In the genomic region with DNA sequence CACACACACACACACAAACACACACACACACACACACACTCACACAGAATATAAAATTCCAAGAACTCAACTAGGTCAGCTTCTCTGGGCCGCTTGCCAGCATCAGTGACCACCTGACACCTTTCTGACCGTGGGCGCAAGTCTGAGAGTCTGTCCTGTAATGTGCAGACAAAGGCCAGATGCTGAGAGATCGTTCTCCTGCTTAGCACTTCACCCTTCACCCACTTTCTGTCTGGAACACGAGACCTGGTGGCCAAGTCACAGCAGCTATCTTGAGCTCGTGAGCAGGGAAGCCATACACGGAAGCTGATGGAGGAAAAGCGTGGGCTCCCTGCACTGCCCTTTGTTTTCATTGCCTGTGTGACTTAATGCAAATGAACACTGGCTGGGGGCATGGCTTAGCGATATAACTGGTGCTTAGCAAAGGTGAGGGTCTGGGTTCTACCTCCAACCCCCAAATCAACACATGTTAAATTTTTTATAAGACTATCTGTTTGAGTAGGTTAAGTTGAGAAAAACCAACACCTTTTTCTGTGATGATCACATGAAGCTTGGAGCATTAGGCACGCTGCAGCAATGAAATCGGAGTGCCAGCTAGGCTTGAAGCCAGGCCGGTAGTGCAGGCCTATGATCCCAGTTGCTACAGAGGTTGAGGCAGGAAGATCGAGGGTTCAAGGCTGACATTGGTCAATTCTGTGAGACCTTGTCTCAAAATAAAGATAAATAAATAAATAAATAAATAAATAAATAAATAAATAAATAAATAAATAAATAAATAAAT, we compare ENCODE assay signal across 13 mouse cellular contexts. TPM values are rescaled to one million over a fixed set of nuclear protein-coding genes. Genes with fewer than 3 reads are reported as not detected.
DNase-seq lines count a peak whose midpoint lies in the region; ATAC-seq and TF ChIP-seq lines count a peak whose summit lies in the region.
"Had no signal": no experiment of that assay in that cellular context is flagged by ENCODE, and none has a peak within 500 bp of the region (broad histone marks: within the 10 kb centered on the region; RNA-seq: fewer than 3 reads in every experiment).

No protein-coding gene starts in this region.

- H3K27me3 ChIP-seq in kidney, adult 2 months (replicated peaks; ENCODE audit: control insufficient read depth, insufficient read depth, low read length) = no peaks in the 10 kb centered on the region
- no peaks in the 10 kb centered on the region for H3K27me3 ChIP-seq in kidney, embryonic 16.5 days (ENCODE audit: insufficient read depth, low read length)
- H3K27me3 ChIP-seq in heart, embryonic 16.5 days (ENCODE audit: control insufficient read depth, insufficient read depth, low read length) = no peaks in the 10 kb centered on the region
- no peaks in the 10 kb centered on the region for H3K27me3 ChIP-seq in stomach, postnatal 0 days (ENCODE audit: control insufficient read depth, insufficient read depth, low read length)
- no peaks in the 10 kb centered on the region for H3K27me3 ChIP-seq in intestine, embryonic 16.5 days (replicated peaks; ENCODE audit: control insufficient read depth, insufficient read depth, low read length)

- TF ChIP-seq CTCF in kidney, adult 2 months (conservative IDR thresholded peaks at IDR 0.05; ENCODE audit: insufficient read depth, insufficient read length, low read depth, low read length) = no peak
- no peak for TF ChIP-seq CTCF in stomach, postnatal 0 days (IDR thresholded peaks at IDR 0.05; ENCODE audit: low read depth)

- no peak overlapping the region for H3K4me3 ChIP-seq in kidney, adult 2 months (ENCODE audit: insufficient read depth, low read depth, low read length)
- H3K4me3 ChIP-seq in kidney, embryonic 16.5 days (ENCODE audit: low read length) = no peak overlapping the region
- H3K4me3 ChIP-seq in heart, embryonic 16.5 days (ENCODE audit: low read length) = no peak overlapping the region
- no peak overlapping the region for H3K4me3 ChIP-seq in stomach, postnatal 0 days (ENCODE audit: low read depth, low read length)
- H3K4me3 ChIP-seq in intestine, embryonic 16.5 days (ENCODE audit: low read length) = no peak overlapping the region

- H3K4me2 ChIP-seq in kidney, embryonic 16.5 days (replicated peaks; ENCODE audit: low read depth, low read length) = no peak overlapping the region
- no peak overlapping the region; the same call in 1 of the 2 replicates for H3K4me2 ChIP-seq in heart, embryonic 16.5 days (ENCODE audit: low read depth, low read length)
- no peak overlapping the region for H3K4me2 ChIP-seq in stomach, postnatal 0 days (replicated peaks; ENCODE audit: low read depth)
- H3K4me2 ChIP-seq in intestine, embryonic 16.5 days (ENCODE audit: low read depth, low read length) = no peak overlapping the region
- H3K4me2 ChIP-seq: liver, embryonic 11.5 days had no signal

- H3K9me3 ChIP-seq in kidney, embryonic 16.5 days (ENCODE audit: low read length) = no peaks in the 10 kb centered on the region
- no peaks in the 10 kb centered on the region for H3K9me3 ChIP-seq in heart, embryonic 16.5 days (replicated peaks; ENCODE audit: control insufficient read depth, low read length)
- H3K9me3 ChIP-seq in stomach, postnatal 0 days (ENCODE audit: control insufficient read depth, low read length) = no peaks in the 10 kb centered on the region
- H3K9me3 ChIP-seq in intestine, embryonic 16.5 days (ENCODE audit: control insufficient read depth, low read length) = no peaks in the 10 kb centered on the region
- H3K9me3 ChIP-seq: G1E had no signal

- WGBS in kidney, adult 2 months = 44% methylated on average over 13 of the region's 13 CpGs
- 51% methylated on average over 13 of the region's 13 CpGs for WGBS in kidney, embryonic 16.5 days
- 42% methylated on average over 13 of the region's 13 CpGs for WGBS in heart, embryonic 16.5 days
- 55% methylated on average over 13 of the region's 13 CpGs for WGBS in stomach, postnatal 0 days
- 71% methylated on average over 13 of the region's 13 CpGs for WGBS in intestine, embryonic 16.5 days

- ATAC-seq in kidney, embryonic 16.5 days (ENCODE audit: low FRiP score, low TSS enrichment) = no peak; the same call in 1 of the 2 replicates
- ATAC-seq in heart, embryonic 16.5 days (replicated peaks; ENCODE audit: extremely low read depth, insufficient read depth, low FRiP score) = peak; percentile 83
- peak; percentile 66 for ATAC-seq in stomach, postnatal 0 days (ENCODE audit: low FRiP score, low TSS enrichment)
- ATAC-seq in intestine, embryonic 16.5 days = no peak
- ATAC-seq: midbrain, embryonic 16.5 days had no signal

- no peak overlapping the region for H3K9ac ChIP-seq in kidney, embryonic 16.5 days (replicated peaks; ENCODE audit: low read length)
- H3K9ac ChIP-seq in heart, embryonic 16.5 days (ENCODE audit: low read length) = peak overlapping the region; percentile 22; the same call in 1 of the 2 replicates
- no peak overlapping the region for H3K9ac ChIP-seq in stomach, postnatal 0 days (ENCODE audit: low read length)
- H3K9ac ChIP-seq in intestine, embryonic 16.5 days (ENCODE audit: low read depth, low read length) = no peak overlapping the region

- no peak overlapping the region for H3K27ac ChIP-seq in kidney, adult 2 months (ENCODE audit: insufficient read depth, low read depth, low read length)
- no peak overlapping the region for H3K27ac ChIP-seq in kidney, embryonic 16.5 days (ENCODE audit: low read length)
- H3K27ac ChIP-seq in heart, embryonic 16.5 days (ENCODE audit: low read length) = peak overlapping the region; percentile 79
- H3K27ac ChIP-seq in stomach, postnatal 0 days (replicated peaks) = 0 out of 2 replicates have a peak overlapping the region, but pooled peaks have one; percentile 24
- H3K27ac ChIP-seq in intestine, embryonic 16.5 days (ENCODE audit: low read length) = no peak overlapping the region

- DNase-seq in kidney, adult 2 months = peak; percentile 39
- peak; percentile 67 for DNase-seq in testis, postnatal 10 days (ENCODE audit: low spot score)
- no peak for DNase-seq in testis, postnatal 14 days (ENCODE audit: low spot score)
- DNase-seq in stomach, postnatal 0 days (ENCODE audit: low spot score) = peak; percentile 51
- no peak for DNase-seq in B cell, adult 2 months
- DNase-seq: adrenal gland, postnatal 36 days had no signal

- TF ChIP-seq EP300 in stomach, postnatal 0 days (optimal IDR thresholded peaks at IDR 0.05) = no peak

- no peak for TF ChIP-seq POLR2A in kidney, adult 2 months (IDR thresholded peaks at IDR 0.05; ENCODE audit: low read depth, low read length)

- no peaks in the 10 kb centered on the region for H3K36me3 ChIP-seq in kidney, adult 2 months (ENCODE audit: control insufficient read depth, insufficient read depth, low read length)
- H3K36me3 ChIP-seq in kidney, embryonic 16.5 days (ENCODE audit: insufficient read depth, low read length) = no peaks in the 10 kb centered on the region
- no peaks in the 10 kb centered on the region for H3K36me3 ChIP-seq in heart, embryonic 16.5 days (ENCODE audit: control insufficient read depth, insufficient read depth)
- H3K36me3 ChIP-seq in stomach, postnatal 0 days (ENCODE audit: control insufficient read depth, insufficient read depth, low read length) = no peaks in the 10 kb centered on the region
- H3K36me3 ChIP-seq in intestine, embryonic 16.5 days (ENCODE audit: control insufficient read depth, insufficient read depth, low read length) = no peaks in the 10 kb centered on the region
- H3K36me3 ChIP-seq: G1E had no signal

- 0 out of 2 replicates have a peak, but pooled peaks cover 6% of the 10 kb centered on the region for H3K4me1 ChIP-seq in kidney, adult 2 months (ENCODE audit: control insufficient read depth, insufficient read depth, low read length)
- peaks cover 7% of the 10 kb centered on the region; the same call in 1 of the 2 replicates for H3K4me1 ChIP-seq in kidney, embryonic 16.5 days (ENCODE audit: insufficient read depth, low read length)
- H3K4me1 ChIP-seq in heart, embryonic 16.5 days (ENCODE audit: control insufficient read depth, insufficient read depth, low read length) = peaks cover 22% of the 10 kb centered on the region
- H3K4me1 ChIP-seq in stomach, postnatal 0 days (replicated peaks; ENCODE audit: control insufficient read depth, insufficient read depth) = peaks cover 2% of the 10 kb centered on the region; the same call in 1 of the 2 replicates
- no peaks in the 10 kb centered on the region for H3K4me1 ChIP-seq in intestine, embryonic 16.5 days (ENCODE audit: control insufficient read depth, insufficient read depth, low read length)

RNA-seq across cellular contexts. Expression of a gene that starts 31.4 kb away (rescaled TPM):
- polyA plus RNA-seq in kidney, adult 2 months (2012; rRNA removed) = 1.7 and 1.8 TPM in 2 replicates
- polyA plus RNA-seq in kidney, embryonic 16.5 days (2015; fragmentation: Nextera tagmentation; extraction: Ambion mirVana) = 1.6 and 1.8 TPM in 2 replicates
- polyA plus RNA-seq in heart, embryonic 16.5 days (2015; fragmentation: Nextera tagmentation; extraction: Ambion mirVana) = 2.7 and 2.9 TPM in 2 replicates
- polyA plus RNA-seq in stomach, postnatal 0 days (2015; fragmentation: Nextera tagmentation; extraction: Ambion mirVana) = 2.3 and 2.8 TPM in 2 replicates
- polyA plus RNA-seq in intestine, embryonic 16.5 days (2015; fragmentation: Nextera tagmentation; extraction: Ambion mirVana) = 4.2 and 4.4 TPM in 2 replicates
- polyA plus RNA-seq: G1E had no signal

RNA-seq across cellular contexts. Expression of a gene that starts 37.3 kb away (rescaled TPM):
- polyA plus RNA-seq in kidney, adult 2 months (2012; rRNA removed) = not detected in 2 replicates
- not detected in 2 replicates for polyA plus RNA-seq in kidney, embryonic 16.5 days (2015; fragmentation: Nextera tagmentation; extraction: Ambion mirVana)
- polyA plus RNA-seq in heart, embryonic 16.5 days (2015; fragmentation: Nextera tagmentation; extraction: Ambion mirVana) = not detected in 2 replicates
- 0.07 TPM in 1 of 2 replicates, not detected in the other for polyA plus RNA-seq in stomach, postnatal 0 days (2015; fragmentation: Nextera tagmentation; extraction: Ambion mirVana)
- not detected in 2 replicates for polyA plus RNA-seq in intestine, embryonic 16.5 days (2015; fragmentation: Nextera tagmentation; extraction: Ambion mirVana)
- polyA plus RNA-seq: G1E; liver, embryonic 11.5 days; midbrain, embryonic 16.5 days; stomach, embryonic 14.5 days had no signal

RNA-seq across cellular contexts. Expression of a gene that starts 47.6 kb away (rescaled TPM):
- polyA plus RNA-seq in kidney, adult 2 months (2012; rRNA removed) = not detected in 2 replicates
- not detected in 2 replicates for polyA plus RNA-seq in kidney, embryonic 16.5 days (2015; fragmentation: Nextera tagmentation; extraction: Ambion mirVana)
- polyA plus RNA-seq in heart, embryonic 16.5 days (2015; fragmentation: Nextera tagmentation; extraction: Ambion mirVana) = not detected in 2 replicates
- polyA plus RNA-seq in stomach, postnatal 0 days (2015; fragmentation: Nextera tagmentation; extraction: Ambion mirVana) = 2.0 and 2.5 TPM in 2 replicates
- polyA plus RNA-seq in intestine, embryonic 16.5 days (2015; fragmentation: Nextera tagmentation; extraction: Ambion mirVana) = not detected in 2 replicates
- polyA plus RNA-seq: G1E; liver, embryonic 11.5 days; stomach, embryonic 14.5 days had no signal

Comparison
In these comparisons a context has a peak if more than half of its experiments do, and no peak if none do; other contexts are left out.
1. DNase-seq: peak in kidney, adult 2 months (single experiment), testis, postnatal 10 days (single experiment) and stomach, postnatal 0 days (single experiment); none in testis, postnatal 14 days (single experiment) and B cell, adult 2 months (0 of 2).
2. H3K27ac ChIP-seq: peak in heart, embryonic 16.5 days (single experiment) and stomach, postnatal 0 days (single experiment); none in kidney, adult 2 months (single experiment), kidney, embryonic 16.5 days (single experiment) and intestine, embryonic 16.5 days (single experiment).
3. ATAC-seq: peak in heart, embryonic 16.5 days (single experiment) and stomach, postnatal 0 days (single experiment); none in kidney, embryonic 16.5 days (single experiment) and intestine, embryonic 16.5 days (single experiment).